Mouse (Mus musculus): ENCODE data around the gene Cp. TPM values are rescaled to one million over a fixed set of nuclear protein-coding genes. Genes with fewer than 3 reads are reported as not detected.
"Not testable (repeated sequence)": the region's sequence is repeated elsewhere in the genome, so short reads cannot be mapped to it uniquely, and the experiment has no call there.

Gene Cp
- polyA plus RNA-seq, 1 experiment: 9.6 TPM

DNA sequence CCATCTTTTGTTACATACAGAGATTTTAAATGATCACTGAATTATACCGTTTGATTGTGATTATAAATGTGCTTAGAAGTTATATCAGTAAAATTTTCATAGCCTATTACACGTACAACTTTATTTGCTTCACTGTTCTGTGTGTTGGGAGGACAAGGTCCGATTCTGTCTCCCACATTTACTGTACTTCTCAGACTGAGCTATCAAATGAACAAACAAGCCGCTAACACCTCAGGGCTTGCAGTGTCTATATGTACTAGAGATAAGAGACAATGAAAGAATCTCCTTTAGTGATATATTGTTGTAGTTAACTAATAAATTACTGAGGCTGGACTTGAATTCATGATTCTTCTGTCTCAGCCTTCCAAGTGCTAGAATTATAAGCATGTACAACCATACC, 50.4 kb downstream of the Cp start:
- Histone ChIP-seq H3K27ac (ENCODE audit: insufficient read depth, low read length) (no peak overlapping the region), H3K4me3 (replicated peaks; ENCODE audit: insufficient read depth, low read depth, low read length) (no peak overlapping the region), H3K4me1 (ENCODE audit: control insufficient read depth, insufficient read depth, low read length) (no peaks in the 10 kb centered on the region; the same call in 1 of the 2 replicates), H3K27me3 (ENCODE audit: control insufficient read depth, insufficient read depth, low read length) (no peaks in the 10 kb centered on the region)
- 95% methylated on average over 4 of the region's 4 CpGs for WGBS
- DNase-seq: no peak
- TF ChIP-seq POLR2A (IDR thresholded peaks at IDR 0.05; ENCODE audit: borderline replicate concordance, insufficient read depth, low read length) (no peak), CTCF (IDR thresholded peaks at IDR 0.05; ENCODE audit: borderline replicate concordance, insufficient read depth, low read depth, low read length) (no peak)

DNA sequence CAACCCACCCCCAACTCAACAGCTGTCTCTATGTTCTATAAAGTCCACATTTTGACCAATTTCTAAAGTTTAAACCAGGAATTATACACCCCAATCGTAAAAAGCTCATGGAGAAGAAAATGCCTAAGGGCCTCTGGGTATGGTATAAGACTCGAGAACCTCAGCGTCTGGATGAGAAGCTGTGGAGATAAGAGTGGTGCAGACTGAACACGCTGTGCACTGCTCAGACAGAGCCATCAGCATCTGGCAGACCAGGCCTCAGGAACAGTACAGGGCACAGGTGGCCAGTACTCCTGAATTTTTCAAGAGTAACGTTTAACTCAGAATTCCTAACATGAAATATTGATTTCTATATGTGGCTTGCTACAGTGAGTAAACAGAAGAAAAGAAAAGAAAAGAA, 50.9 kb downstream of the Cp start:
- no peak for TF ChIP-seq POLR2A (IDR thresholded peaks at IDR 0.05; ENCODE audit: borderline replicate concordance, insufficient read depth, low read length)
- no peak for TF ChIP-seq CTCF (IDR thresholded peaks at IDR 0.05; ENCODE audit: borderline replicate concordance, insufficient read depth, low read depth, low read length)
- H3K27me3 ChIP-seq (ENCODE audit: control insufficient read depth, insufficient read depth, low read length): no peaks in the 10 kb centered on the region
- no peak overlapping the region for H3K27ac ChIP-seq (ENCODE audit: insufficient read depth, low read length)
- 93% methylated on average over 5 of the region's 5 CpGs for WGBS
- no peaks in the 10 kb centered on the region; the same call in 1 of the 2 replicates for H3K4me1 ChIP-seq (ENCODE audit: control insufficient read depth, insufficient read depth, low read length)
- DNase-seq: no peak
- H3K4me3 ChIP-seq (replicated peaks; ENCODE audit: insufficient read depth, low read depth, low read length): no peak overlapping the region

DNA sequence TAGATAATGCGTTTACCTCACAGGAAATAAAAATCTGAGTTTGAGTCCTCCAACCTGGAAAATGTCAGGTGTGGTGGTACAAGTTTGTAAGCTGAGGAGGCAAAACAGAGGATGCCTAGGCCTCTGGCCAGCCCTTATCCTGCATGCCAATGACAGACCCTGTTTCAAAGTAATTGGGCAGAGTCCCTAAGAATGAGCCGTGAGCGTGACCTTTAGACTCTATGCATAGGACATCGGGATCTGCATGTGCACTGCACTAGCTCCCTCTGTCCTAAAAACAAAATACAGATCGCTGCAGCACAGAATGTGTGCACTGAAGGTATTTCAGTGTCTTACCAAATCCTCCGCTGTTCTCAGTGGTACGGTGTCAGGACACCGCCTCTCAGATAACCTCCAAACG, 53.6 kb downstream of the Cp start:
- TF ChIP-seq CTCF (IDR thresholded peaks at IDR 0.05; ENCODE audit: borderline replicate concordance, insufficient read depth, low read depth, low read length): no peak
- no peak for TF ChIP-seq POLR2A (IDR thresholded peaks at IDR 0.05; ENCODE audit: borderline replicate concordance, insufficient read depth, low read length)
- Histone ChIP-seq H3K27me3 (ENCODE audit: control insufficient read depth, insufficient read depth, low read length) (no peaks in the 10 kb centered on the region), H3K27ac (ENCODE audit: insufficient read depth, low read length) (no peak overlapping the region), H3K4me1 (ENCODE audit: control insufficient read depth, insufficient read depth, low read length) (no peaks in the 10 kb centered on the region; the same call in 1 of the 2 replicates), H3K4me3 (replicated peaks; ENCODE audit: insufficient read depth, low read depth, low read length) (no peak overlapping the region)
- DNase-seq: no peak
- 95% methylated on average over 9 of the region's 9 CpGs for WGBS

DNA sequence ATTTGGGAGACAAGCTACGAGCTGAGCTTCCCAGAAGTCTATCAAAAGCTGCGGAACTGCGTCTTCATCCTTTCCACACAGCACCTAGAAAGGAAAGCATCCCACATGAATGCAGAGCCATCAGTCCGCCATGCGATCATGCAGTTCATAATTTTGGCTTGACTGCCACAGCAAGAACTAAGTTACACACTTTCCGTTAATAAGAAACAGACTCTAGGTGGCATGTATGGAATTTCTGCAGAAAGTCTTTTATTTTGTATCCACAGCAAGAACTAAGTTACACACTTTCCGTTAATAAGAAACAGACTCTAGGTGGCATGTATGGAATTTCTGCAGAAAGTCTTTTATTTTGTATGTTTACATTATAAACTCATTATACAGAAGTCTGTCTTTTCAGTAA, 54.1 kb downstream of the Cp start:
- not testable (repeated sequence) for H3K4me3 ChIP-seq (replicated peaks; ENCODE audit: insufficient read depth, low read depth, low read length); H3K4me1 ChIP-seq (ENCODE audit: control insufficient read depth, insufficient read depth, low read length); H3K27ac ChIP-seq (ENCODE audit: insufficient read depth, low read length); DNase-seq; H3K27me3 ChIP-seq (ENCODE audit: control insufficient read depth, insufficient read depth, low read length)
- 93% methylated on average over 7 of the region's 7 CpGs for WGBS

DNA sequence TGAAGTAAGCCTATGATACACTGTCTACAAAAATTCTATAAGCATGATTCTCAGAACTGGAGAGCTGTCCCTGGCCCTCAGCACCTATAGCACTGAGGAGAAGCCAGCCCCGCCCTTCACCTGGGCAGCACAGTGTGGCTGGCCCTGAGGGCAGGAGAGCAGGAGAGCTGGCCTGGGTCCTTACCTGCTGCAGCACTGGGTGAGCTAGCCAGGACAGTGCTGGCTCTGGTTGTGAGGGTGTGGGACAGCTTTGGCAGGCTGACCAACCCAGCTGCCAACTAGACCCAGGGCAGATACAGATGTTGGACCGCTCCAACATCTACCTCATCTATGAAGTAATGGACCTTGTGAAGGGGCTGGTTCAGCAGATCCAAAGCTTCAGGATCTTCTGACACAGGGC, 57.6 kb downstream of the Cp start:
- WGBS: 95% methylated on average over 2 of the region's 2 CpGs
- H3K4me3 ChIP-seq (replicated peaks; ENCODE audit: insufficient read depth, low read depth, low read length): no peak overlapping the region
- no peak overlapping the region for H3K27ac ChIP-seq (ENCODE audit: insufficient read depth, low read length)
- TF ChIP-seq CTCF (IDR thresholded peaks at IDR 0.05; ENCODE audit: borderline replicate concordance, insufficient read depth, low read depth, low read length): no peak
- no peak for TF ChIP-seq POLR2A (IDR thresholded peaks at IDR 0.05; ENCODE audit: borderline replicate concordance, insufficient read depth, low read length)
- H3K4me1 ChIP-seq (ENCODE audit: control insufficient read depth, insufficient read depth, low read length): no peaks in the 10 kb centered on the region
- no peak for DNase-seq
- no peaks in the 10 kb centered on the region for H3K27me3 ChIP-seq (ENCODE audit: control insufficient read depth, insufficient read depth, low read length)

DNA sequence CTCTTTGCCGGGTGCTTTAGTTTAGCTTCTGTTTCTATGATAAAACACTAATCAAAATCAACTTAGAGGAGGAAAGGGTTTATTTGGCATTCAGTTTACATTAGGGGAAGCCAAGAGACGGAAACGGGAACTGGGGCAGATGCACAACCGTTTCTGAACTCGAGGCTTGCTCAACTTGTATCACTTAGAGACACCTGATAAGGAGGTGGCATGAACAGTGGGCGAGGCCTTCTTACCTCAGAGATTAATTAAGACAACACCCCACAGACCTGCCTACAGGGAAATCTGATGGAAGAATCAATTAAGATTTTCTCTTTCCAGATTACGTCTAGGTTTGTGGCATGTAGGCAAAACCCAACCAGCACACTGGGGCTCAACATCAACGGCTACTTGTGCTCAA, 61.2 kb downstream of the Cp start:
- H3K4me3 ChIP-seq (replicated peaks; ENCODE audit: insufficient read depth, low read depth, low read length): no peak overlapping the region
- H3K27ac ChIP-seq (ENCODE audit: insufficient read depth, low read length): no peak overlapping the region
- TF ChIP-seq POLR2A (IDR thresholded peaks at IDR 0.05; ENCODE audit: borderline replicate concordance, insufficient read depth, low read length): no peak
- no peak for TF ChIP-seq CTCF (IDR thresholded peaks at IDR 0.05; ENCODE audit: borderline replicate concordance, insufficient read depth, low read depth, low read length)
- WGBS: 94% methylated on average over 8 of the region's 8 CpGs
- no peak for DNase-seq
- H3K27me3 ChIP-seq (ENCODE audit: control insufficient read depth, insufficient read depth, low read length): no peaks in the 10 kb centered on the region
- H3K4me1 ChIP-seq (ENCODE audit: control insufficient read depth, insufficient read depth, low read length): no peaks in the 10 kb centered on the region

DNA sequence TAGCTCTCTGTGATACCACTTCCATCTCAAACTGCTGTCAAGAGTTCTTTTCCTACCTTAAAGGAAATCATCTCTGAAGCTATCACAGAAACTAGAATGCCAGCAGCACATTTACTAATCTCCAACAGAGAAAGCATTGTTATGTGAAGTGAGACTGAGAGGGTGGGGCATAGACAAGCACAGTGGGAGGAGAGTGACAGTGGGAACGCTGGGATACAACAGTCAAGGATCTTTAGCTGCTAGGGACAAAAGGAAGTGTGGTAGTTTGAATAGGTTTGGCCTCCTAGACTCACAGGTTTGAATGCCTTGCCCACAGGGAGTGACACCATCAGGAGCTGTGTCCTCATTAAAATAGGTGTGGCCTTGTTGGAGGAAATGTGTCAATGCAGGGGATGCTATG, 67.0 kb downstream of the Cp start:
- Histone ChIP-seq H3K4me3 (replicated peaks; ENCODE audit: insufficient read depth, low read depth, low read length) (no peak overlapping the region), H3K27ac (ENCODE audit: insufficient read depth, low read length) (no peak overlapping the region), H3K27me3 (ENCODE audit: control insufficient read depth, insufficient read depth, low read length) (no peaks in the 10 kb centered on the region), H3K4me1 (ENCODE audit: control insufficient read depth, insufficient read depth, low read length) (no peaks in the 10 kb centered on the region)
- TF ChIP-seq CTCF (IDR thresholded peaks at IDR 0.05; ENCODE audit: borderline replicate concordance, insufficient read depth, low read depth, low read length) (no peak), POLR2A (IDR thresholded peaks at IDR 0.05; ENCODE audit: borderline replicate concordance, insufficient read depth, low read length) (no peak)
- DNase-seq: no peak
- 20% methylated on average over 1 of the region's 1 CpGs for WGBS

DNA sequence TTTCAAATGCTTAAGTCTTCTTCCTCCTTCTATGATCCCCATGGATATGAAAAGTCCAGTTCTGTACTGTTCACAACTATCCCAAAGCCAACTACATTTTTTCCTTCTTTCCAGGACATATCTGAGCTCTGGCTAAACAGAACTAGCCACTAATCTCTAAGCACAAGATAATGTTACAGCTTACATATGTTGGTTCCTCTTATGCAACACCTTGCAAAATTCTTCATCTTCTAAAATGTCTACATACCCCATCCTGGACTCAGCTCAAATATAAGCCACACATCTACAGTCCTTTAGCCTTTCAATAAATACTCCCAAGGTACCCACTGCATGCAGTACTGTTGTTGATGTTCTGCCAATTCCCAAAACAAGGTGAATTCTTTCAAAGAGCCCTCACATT, 69.6 kb downstream of the Cp start:
- Histone ChIP-seq H3K4me3 (replicated peaks; ENCODE audit: insufficient read depth, low read depth, low read length) (no peak overlapping the region), H3K27me3 (ENCODE audit: control insufficient read depth, insufficient read depth, low read length) (no peaks in the 10 kb centered on the region), H3K4me1 (ENCODE audit: control insufficient read depth, insufficient read depth, low read length) (no peaks in the 10 kb centered on the region), H3K27ac (ENCODE audit: insufficient read depth, low read length) (no peak overlapping the region)
- no peak for DNase-seq
- TF ChIP-seq CTCF (IDR thresholded peaks at IDR 0.05; ENCODE audit: borderline replicate concordance, insufficient read depth, low read depth, low read length): no peak
- TF ChIP-seq POLR2A (IDR thresholded peaks at IDR 0.05; ENCODE audit: borderline replicate concordance, insufficient read depth, low read length): no peak

Measured in cerebellum, adult 2 months (tissue).